Mouse (Mus musculus): ENCODE results near the gene Pknox1. TPM values are rescaled to one million over a fixed set of nuclear protein-coding genes. Genes with fewer than 3 reads are reported as not detected.

The Pknox1 gene
- polyA plus RNA-seq, 1 experiment = 73.6 TPM

DNA sequence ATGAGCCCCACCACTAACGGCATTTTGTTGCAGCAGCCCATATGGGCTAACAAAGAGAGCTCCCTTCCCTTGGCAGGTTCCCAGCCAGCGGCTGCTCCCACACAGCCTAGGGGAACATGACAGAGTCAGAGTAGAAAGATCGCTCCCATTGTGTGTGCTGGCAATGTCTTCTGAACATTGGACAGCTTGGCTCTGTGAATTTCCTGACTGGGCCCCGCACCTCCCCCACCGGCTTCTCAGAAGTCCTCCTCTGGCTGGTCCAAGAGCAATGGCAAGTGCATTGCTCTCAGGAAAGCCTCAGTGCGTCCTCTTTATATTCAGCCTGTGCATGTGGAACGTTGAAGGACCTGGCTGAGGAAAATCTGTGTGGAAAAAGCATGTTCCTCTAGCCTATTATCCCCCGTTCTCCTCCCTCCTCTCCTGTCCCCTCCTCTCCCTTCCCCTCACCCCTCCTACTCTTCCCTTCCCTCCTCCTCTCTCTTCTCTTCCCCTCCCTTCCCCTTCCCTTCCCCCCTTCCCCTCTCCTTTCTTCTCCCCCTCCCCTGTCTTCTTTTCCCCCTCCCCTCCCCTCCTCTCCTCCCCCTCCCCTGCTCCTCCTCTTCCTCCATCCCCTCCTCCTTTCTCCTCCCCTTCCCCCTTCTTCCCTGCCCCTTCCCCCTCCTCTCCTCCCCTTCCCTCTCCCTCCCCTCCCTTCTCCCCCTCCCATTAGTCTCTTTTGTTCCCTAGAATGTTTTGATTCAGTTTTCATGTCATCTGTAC, 28.5 kb upstream of the Pknox1 start:
- Histone ChIP-seq H3K4me3 (ENCODE audit: control insufficient read depth, insufficient read depth, low read length) (no peak overlapping the region), H3K27ac (ENCODE audit: control insufficient read depth, insufficient read depth, low read length) (no peak overlapping the region), H3K27me3 (ENCODE audit: control insufficient read depth, insufficient read depth, low read length) (no peaks in the 10 kb centered on the region), H3K36me3 (ENCODE audit: control insufficient read depth, insufficient read depth, low read length) (peaks cover 11% of the 10 kb centered on the region), H3K4me1 (replicated peaks; ENCODE audit: control insufficient read depth, insufficient read depth, low read length) (no peaks in the 10 kb centered on the region)
- TF ChIP-seq POLR2A (IDR thresholded peaks at IDR 0.05; ENCODE audit: control insufficient read depth, extremely low read depth, insufficient read depth, low read length, poor library complexity) = no peak
- TF ChIP-seq CTCF (IDR thresholded peaks at IDR 0.05; ENCODE audit: borderline replicate concordance, control insufficient read depth, extremely low read depth, insufficient read depth, low read length, poor library complexity) = no peak
- WGBS = 64% methylated on average over 8 of the region's 8 CpGs
- no peak for DNase-seq

DNA sequence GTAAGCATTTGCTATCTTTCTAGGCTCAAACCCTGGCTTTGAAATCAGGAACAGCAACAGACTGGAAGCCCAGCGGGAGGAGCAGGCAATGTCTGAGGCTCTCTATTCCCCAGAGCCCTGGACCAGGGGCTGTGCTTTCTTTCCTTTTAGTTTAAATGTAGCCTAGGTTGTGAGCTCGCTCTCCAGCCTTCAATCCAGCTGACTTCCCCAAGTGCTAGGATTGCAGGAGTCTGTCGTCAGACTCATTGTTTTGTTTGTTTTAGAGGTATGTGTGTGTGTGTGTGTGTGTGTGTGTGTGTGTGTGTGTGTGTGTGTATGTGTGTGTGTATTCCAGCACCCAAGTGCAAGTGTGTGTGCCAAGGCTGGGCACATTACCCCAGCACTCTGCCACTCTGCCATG, 24.4 kb upstream of the Pknox1 start:
- Histone ChIP-seq H3K4me1 (replicated peaks; ENCODE audit: control insufficient read depth, insufficient read depth, low read length) (no peaks in the 10 kb centered on the region), H3K4me3 (ENCODE audit: control insufficient read depth, insufficient read depth, low read length) (no peak overlapping the region), H3K27ac (ENCODE audit: control insufficient read depth, insufficient read depth, low read length) (no peak overlapping the region), H3K27me3 (ENCODE audit: control insufficient read depth, insufficient read depth, low read length) (no peaks in the 10 kb centered on the region), H3K36me3 (ENCODE audit: control insufficient read depth, insufficient read depth, low read length) (no peaks in the 10 kb centered on the region)
- no peak for DNase-seq
- TF ChIP-seq CTCF (IDR thresholded peaks at IDR 0.05; ENCODE audit: borderline replicate concordance, control insufficient read depth, extremely low read depth, insufficient read depth, low read length, poor library complexity) (no peak), POLR2A (IDR thresholded peaks at IDR 0.05; ENCODE audit: control insufficient read depth, extremely low read depth, insufficient read depth, low read length, poor library complexity) (no peak)
- WGBS = 86% methylated on average over 3 of the region's 3 CpGs

DNA sequence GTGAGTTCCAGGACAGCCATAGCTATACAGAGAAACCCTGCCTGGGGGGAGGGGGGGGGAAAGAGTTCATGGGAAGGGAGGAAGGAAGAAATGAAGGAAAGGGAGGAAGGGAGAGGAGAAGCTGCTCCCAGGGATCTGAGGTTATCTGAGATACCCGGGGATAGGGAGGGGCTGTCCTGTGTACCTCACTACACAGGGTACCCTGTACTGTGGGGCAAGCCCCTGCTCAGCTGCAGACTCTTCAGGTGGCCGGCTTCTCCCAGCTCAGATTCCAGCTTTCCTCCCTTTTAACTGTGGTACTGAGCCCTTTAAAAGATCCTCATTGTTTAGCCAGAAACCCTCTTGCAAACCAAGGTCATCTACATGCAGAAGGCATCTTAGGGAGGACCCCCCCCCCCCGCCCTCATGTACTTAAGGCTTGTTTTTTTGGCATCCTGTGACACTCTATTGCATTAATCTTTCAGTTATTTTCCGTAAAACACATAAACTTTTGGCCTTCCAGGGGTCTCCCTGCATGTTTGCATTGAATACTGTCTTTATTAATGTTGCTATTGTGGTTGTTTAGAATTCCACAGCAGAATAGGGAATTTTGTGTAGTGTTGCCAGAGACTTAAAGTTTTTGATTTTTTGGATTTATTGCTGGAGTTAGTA, 23.6 kb upstream of the Pknox1 start:
- H3K4me3 ChIP-seq (ENCODE audit: control insufficient read depth, insufficient read depth, low read length) = no peak overlapping the region
- H3K36me3 ChIP-seq (ENCODE audit: control insufficient read depth, insufficient read depth, low read length) = no peaks in the 10 kb centered on the region
- no peaks in the 10 kb centered on the region for H3K27me3 ChIP-seq (ENCODE audit: control insufficient read depth, insufficient read depth, low read length)
- H3K27ac ChIP-seq (ENCODE audit: control insufficient read depth, insufficient read depth, low read length) = no peak overlapping the region
- H3K4me1 ChIP-seq (replicated peaks; ENCODE audit: control insufficient read depth, insufficient read depth, low read length) = no peaks in the 10 kb centered on the region
- DNase-seq = no peak
- 91% methylated on average over 4 of the region's 4 CpGs for WGBS
- TF ChIP-seq CTCF (IDR thresholded peaks at IDR 0.05; ENCODE audit: borderline replicate concordance, control insufficient read depth, extremely low read depth, insufficient read depth, low read length, poor library complexity) (no peak), POLR2A (IDR thresholded peaks at IDR 0.05; ENCODE audit: control insufficient read depth, extremely low read depth, insufficient read depth, low read length, poor library complexity) (no peak)

DNA sequence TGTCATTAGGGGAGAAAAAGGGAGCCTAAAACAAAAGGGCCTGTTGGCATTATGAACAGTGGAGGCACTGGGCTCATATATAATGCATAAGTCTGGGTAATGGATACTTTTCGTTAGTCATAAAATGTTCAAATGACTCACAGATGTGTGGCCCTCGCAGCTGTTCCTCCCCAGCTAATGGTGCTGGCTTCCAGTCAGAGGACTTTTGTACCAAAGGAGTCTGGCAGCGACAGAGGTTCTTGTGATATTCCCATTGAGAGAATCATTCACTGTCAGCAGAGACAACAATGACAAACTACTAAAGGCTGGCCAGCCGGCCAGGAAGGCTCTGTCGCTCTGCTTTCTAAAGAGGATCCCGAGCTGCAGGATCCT, 23.1 kb upstream of the Pknox1 start:
- DNase-seq = no peak
- H3K36me3 ChIP-seq (ENCODE audit: control insufficient read depth, insufficient read depth, low read length) = no peaks in the 10 kb centered on the region

DNA sequence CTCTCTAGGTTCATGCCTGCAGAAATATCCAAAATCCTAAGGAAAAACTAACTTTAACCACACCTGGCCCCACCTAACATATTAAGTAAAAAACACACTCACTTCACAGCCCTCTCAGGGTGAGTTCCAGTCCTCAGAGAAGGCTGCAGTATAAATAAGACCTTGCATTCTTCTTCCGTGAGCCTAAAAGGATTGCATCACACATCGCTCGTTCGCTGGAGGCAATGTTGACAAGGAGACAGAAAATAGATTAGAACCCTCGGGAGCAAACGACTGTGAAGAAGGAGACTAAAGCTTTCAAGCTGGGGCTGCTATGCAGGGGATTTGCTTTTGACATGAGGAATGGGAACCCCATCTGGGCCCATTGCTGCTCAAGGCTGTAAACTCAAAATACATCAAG, 21.0 kb upstream of the Pknox1 start:
- no peak overlapping the region for H3K4me3 ChIP-seq (ENCODE audit: control insufficient read depth, insufficient read depth, low read length)
- WGBS = 91% methylated on average over 6 of the region's 6 CpGs
- H3K27me3 ChIP-seq (ENCODE audit: control insufficient read depth, insufficient read depth, low read length) = no peaks in the 10 kb centered on the region
- no peaks in the 10 kb centered on the region for H3K4me1 ChIP-seq (replicated peaks; ENCODE audit: control insufficient read depth, insufficient read depth, low read length)
- H3K36me3 ChIP-seq (ENCODE audit: control insufficient read depth, insufficient read depth, low read length) = no peaks in the 10 kb centered on the region
- H3K27ac ChIP-seq (ENCODE audit: control insufficient read depth, insufficient read depth, low read length) = no peak overlapping the region
- DNase-seq = no peak
- TF ChIP-seq CTCF (IDR thresholded peaks at IDR 0.05; ENCODE audit: borderline replicate concordance, control insufficient read depth, extremely low read depth, insufficient read depth, low read length, poor library complexity) = no peak
- TF ChIP-seq POLR2A (IDR thresholded peaks at IDR 0.05; ENCODE audit: control insufficient read depth, extremely low read depth, insufficient read depth, low read length, poor library complexity) = no peak

More for the DNA sequence above, 23.1 kb upstream of the Pknox1 start:
- no peak for TF ChIP-seq CTCF (IDR thresholded peaks at IDR 0.05; ENCODE audit: borderline replicate concordance, control insufficient read depth, extremely low read depth, insufficient read depth, low read length, poor library complexity)
- no peak for TF ChIP-seq POLR2A (IDR thresholded peaks at IDR 0.05; ENCODE audit: control insufficient read depth, extremely low read depth, insufficient read depth, low read length, poor library complexity)
- no peaks in the 10 kb centered on the region for H3K4me1 ChIP-seq (replicated peaks; ENCODE audit: control insufficient read depth, insufficient read depth, low read length)
- H3K4me3 ChIP-seq (ENCODE audit: control insufficient read depth, insufficient read depth, low read length) = no peak overlapping the region
- H3K27ac ChIP-seq (ENCODE audit: control insufficient read depth, insufficient read depth, low read length) = no peak overlapping the region
- no peaks in the 10 kb centered on the region for H3K27me3 ChIP-seq (ENCODE audit: control insufficient read depth, insufficient read depth, low read length)
- WGBS = 94% methylated on average over 6 of the region's 6 CpGs

DNA sequence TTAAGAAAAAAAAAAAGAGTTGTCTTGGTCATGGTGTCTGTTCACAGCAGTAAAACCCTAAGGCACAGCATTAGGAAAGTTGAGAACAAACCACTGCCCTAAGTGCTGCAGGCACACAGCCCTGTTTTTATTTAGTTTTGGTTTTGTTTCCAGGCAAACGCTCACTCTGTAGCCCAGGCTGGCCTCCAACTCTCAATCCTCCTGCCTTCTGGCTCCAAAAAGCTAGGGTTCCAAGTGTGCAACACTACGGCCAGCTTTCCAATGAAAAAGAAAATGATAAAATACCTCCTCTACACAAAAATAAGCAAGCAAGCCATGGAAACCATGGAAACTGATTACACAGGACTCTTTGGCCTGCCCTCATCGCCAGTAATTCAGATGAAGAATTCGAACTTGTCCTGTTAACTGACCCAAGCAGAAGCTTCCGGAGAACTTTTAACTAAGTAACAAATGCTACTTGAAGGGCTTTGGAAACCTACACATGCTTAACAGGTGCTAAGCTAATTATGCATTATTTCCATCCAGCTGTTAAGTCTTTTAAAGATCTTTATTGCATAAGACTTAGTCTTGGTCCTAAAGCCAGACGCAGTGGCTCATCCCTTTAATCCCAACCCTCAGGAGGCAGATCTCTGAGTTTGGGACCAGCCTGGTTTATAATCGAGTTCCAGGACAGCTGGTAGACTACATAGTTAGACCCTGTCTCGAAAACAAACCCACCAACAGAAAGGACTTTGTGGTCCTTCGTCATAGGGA, 17.9 kb upstream of the Pknox1 start:
- no peaks in the 10 kb centered on the region for H3K4me1 ChIP-seq (replicated peaks; ENCODE audit: control insufficient read depth, insufficient read depth, low read length)
- H3K4me3 ChIP-seq (ENCODE audit: control insufficient read depth, insufficient read depth, low read length) = no peak overlapping the region
- no peak for TF ChIP-seq POLR2A (IDR thresholded peaks at IDR 0.05; ENCODE audit: control insufficient read depth, extremely low read depth, insufficient read depth, low read length, poor library complexity)
- no peak for TF ChIP-seq CTCF (IDR thresholded peaks at IDR 0.05; ENCODE audit: borderline replicate concordance, control insufficient read depth, extremely low read depth, insufficient read depth, low read length, poor library complexity)
- 92% methylated on average over 9 of the region's 9 CpGs for WGBS
- H3K27me3 ChIP-seq (ENCODE audit: control insufficient read depth, insufficient read depth, low read length) = no peaks in the 10 kb centered on the region
- H3K27ac ChIP-seq (ENCODE audit: control insufficient read depth, insufficient read depth, low read length) = no peak overlapping the region
- no peaks in the 10 kb centered on the region for H3K36me3 ChIP-seq (ENCODE audit: control insufficient read depth, insufficient read depth, low read length)
- DNase-seq = no peak

All from thymus, adult 2 months (tissue).